Mouse (Mus musculus): ENCODE results near the gene Mfsd11.

DNA sequence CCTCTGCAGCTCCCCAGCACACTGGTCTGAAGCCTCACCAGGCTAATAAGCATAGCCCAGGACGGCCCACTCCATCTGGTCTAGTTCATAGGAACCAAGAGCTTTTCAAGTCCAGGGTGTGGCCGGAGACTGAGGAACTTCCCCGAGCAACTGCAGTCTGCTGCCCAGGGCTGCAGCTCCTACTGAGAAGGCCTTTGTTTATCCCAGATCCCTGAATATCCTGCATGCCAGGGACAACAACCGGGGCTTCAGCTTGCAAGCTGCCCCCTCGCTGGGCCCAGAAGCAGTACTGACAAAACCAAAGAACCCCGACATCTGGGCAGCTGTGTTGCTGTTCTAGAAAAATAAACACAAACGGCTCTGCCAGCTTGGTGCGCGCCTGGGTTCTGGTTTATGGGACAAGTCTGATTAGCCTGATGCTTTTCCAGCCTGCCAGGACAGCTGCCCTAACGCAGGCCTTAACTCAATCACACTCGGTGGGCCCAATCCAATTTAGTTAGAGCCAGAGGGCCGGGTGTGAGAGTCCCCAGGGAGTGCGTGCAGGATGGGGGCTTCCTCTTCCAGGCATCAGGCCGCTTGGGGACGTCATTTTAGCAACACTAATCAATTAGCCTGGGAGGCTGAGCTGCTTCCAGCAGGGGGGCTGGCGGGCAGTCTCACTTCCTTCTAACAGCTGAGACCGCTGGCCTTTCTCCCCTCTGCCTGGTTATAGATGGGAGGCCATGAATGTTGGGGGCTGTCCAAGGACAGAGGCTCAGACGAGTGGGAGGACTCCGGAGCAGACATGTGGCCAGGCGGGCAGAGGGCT, 38.0 kb upstream of the Mfsd11 start:
- TF ChIP-seq CTCF (IDR thresholded peaks at IDR 0.05; ENCODE audit: control insufficient read depth, insufficient read depth, low read length) (no peak), POLR2A (IDR thresholded peaks at IDR 0.05; ENCODE audit: borderline replicate concordance, control insufficient read depth, low read depth, low read length) (no peak)
